Mouse (Mus musculus): ENCODE data around the gene Lipa. TPM values are rescaled to one million over a fixed set of nuclear protein-coding genes. Genes with fewer than 3 reads are reported as not detected.

Lipa gene
- total RNA-seq, 2 experiments from 2014 or later: 10.3 to 11.2 TPM

- intact Hi-C loops (cut with DNase I; ENCODE audit: low total_unique reads): loop anchor here (5.0 to 10.0 kb wide), 2 partner anchors 138 to 230 kb away; no protein-coding TSS in a partner anchor
Measured at GRCm38 (mm10) chr19:34474991-34475971, 52.0 kb downstream of the Lipa start, which contains the start of gene Ch25h. Gene Ch25h (minus strand): TSS chr19:34475164.

GRCm38 (mm10) chr19:34474228-34474990 is 52.9 kb downstream of the Lipa start:
- no peak for DNase-seq
- intact Hi-C loops (cut with DNase I; ENCODE audit: low total_unique reads): loop anchor here (10.0 kb wide), 1 partner anchor 230 kb away; no protein-coding TSS in a partner anchor

More at GRCm38 (mm10) chr19:34474991-34475971, 52.0 kb downstream of the Lipa start, which contains the start of gene Ch25h:
- DNase-seq: peak; percentile 38

DNA sequence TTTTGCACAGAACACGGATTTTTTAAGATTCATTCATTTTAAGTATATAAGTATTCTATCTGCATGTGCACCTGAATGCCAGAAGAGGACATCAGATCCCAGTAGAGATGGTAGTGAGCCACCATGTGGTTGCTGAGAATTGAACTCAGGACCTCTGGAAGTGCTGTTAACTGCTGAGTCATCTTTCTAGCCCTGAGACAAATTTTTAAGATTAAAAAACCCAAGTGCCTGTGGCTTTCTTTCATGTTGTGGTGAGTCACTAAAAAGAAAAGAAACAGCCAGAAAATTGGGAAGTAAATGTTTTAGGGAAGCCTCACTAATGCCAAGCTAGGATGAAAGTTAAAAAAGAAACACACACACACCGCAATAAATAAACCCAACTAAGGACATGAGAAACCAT is 55.6 kb downstream of the Lipa start:
- intact Hi-C loops (cut with DNase I; ENCODE audit: low total_unique reads): loop anchor here (10.0 kb wide), 1 partner anchor 227 kb away; no protein-coding TSS in a partner anchor

DNA sequence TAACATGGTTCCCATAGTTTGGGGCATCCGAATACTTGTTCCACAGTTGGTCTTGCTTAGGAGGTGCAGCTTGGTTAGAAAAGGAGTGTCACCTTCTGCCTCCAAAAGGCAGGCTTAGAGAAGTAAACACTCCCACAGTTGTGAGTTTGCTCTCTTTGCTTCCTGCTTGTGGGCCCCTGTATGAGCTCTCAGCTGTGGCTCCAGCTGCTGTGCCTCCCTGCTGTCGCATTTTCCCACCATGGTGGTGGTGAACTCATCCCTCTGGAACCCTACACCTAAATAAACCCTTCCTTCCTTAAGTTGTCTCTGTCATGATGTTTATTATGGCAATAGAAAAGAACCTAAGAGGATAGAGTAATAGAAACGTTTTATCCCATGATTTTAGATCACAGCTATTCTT is 58.5 kb downstream of the Lipa start:
- DNase-seq: no peak
- intact Hi-C loops (cut with DNase I; ENCODE audit: low total_unique reads): no loop called here

More for the DNA sequence above, 55.6 kb downstream of the Lipa start:
- no peak for DNase-seq

DNA sequence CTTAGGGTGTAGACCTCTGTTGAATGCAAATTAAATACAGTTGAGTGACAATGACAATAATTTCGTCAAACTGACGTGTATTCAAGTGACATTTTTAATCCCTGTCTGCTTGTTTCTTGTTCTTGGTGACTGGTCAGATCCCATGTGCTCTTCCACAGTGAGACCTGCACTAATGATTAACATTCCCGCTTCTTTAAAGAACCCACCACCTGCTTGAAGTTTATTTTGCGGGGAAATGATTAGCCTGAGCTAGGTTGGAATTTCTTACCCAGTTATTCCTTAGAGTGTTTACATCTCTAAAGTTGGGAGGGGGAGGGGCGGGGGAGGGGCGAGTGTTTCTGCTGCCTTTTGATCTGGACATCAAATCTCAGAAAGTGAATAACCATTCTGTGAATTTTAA is 59.1 kb downstream of the Lipa start:
- DNase-seq: no peak
- intact Hi-C loops (cut with DNase I; ENCODE audit: low total_unique reads): no loop called here

GRCm38 (mm10) chr19:34464453-34464852 is 62.8 kb downstream of the Lipa start:
- no peak for DNase-seq
- intact Hi-C loops (cut with DNase I; ENCODE audit: low total_unique reads): no loop called here

GRCm38 (mm10) chr19:34461451-34462019 is 65.7 kb downstream of the Lipa start:
- intact Hi-C loops (cut with DNase I; ENCODE audit: low total_unique reads): no loop called here
- DNase-seq: peak; percentile 25

DNA sequence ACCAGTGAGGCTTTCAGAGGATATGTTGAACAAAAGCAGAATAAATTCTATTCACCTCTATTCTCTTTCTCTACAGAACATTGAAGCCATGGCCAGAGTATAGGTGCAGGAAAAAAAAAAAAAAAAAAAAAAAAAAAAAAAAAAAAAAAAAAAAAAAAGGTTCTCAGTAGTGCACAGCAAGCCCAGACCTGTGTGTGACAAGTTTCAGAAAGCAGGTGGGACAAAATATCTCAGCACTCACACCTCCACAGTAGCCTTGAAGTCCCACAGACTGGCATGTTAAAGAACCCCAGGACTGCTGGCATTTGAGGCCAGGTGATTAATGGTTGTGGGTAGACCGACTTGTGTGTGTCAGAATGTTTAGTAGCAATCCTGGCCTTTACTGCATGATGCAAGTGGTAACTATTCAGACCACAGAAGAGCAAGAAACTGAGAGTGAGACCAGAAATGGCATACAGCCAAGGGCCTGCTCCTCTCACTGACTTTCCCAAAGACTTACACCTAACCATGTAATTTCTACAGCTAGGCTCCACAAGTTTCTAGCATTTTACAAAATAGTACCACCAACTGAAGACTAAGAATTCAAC is 76.4 kb downstream of the Lipa start:
- intact Hi-C loops (cut with DNase I; ENCODE audit: low total_unique reads): no loop called here

GRCm38 (mm10) chr19:34448851-34449250 is 78.4 kb downstream of the Lipa start:
- intact Hi-C loops (cut with DNase I; ENCODE audit: low total_unique reads): no loop called here

More for the DNA sequence above, 76.4 kb downstream of the Lipa start:
- no peak for DNase-seq

GRCm38 (mm10) chr19:34445410-34446012 is 81.8 kb downstream of the Lipa start:
- intact Hi-C loops (cut with DNase I; ENCODE audit: low total_unique reads): no loop called here
- no peak for DNase-seq

More at GRCm38 (mm10) chr19:34448851-34449250, 78.4 kb downstream of the Lipa start:
- DNase-seq: no peak

DNA sequence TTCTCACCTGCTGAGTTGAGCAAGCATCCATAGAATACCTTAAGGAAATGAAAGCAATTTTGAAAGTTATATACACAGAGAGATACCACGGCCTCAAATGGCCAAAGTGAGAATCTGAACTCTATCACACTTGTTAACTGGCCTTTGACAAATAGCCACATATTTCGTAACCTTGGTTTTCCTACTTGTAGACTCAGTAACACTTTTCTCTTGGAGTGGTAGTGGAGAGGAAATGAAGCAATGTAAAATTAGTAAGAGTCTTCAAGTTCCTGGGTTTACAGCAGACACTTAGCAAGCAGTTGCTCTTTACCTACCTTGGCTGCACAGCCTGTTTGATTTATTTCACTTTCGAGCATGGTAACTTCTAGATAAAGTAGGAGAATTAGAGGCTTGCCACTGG is 82.5 kb downstream of the Lipa start:
- intact Hi-C loops (cut with DNase I; ENCODE audit: low total_unique reads): no loop called here
- DNase-seq: no peak

Other genes with a start within 250 kb of the Lipa start
- 1 to 10 TPM; 2.8 to 6.0 TPM for gene Fas, start 236.8 kb downstream of the Lipa start, total RNA-seq (2021)
- not detected for gene Ch25h, start 52.3 kb downstream of the Lipa start, total RNA-seq (2021)
- gene Ifit2, start 23.2 kb upstream of the Lipa start, total RNA-seq (2021): 1 to 10 TPM; 1.8 to 2.0 TPM
- gene Ifit3, start 56.1 kb upstream of the Lipa start, total RNA-seq (2021): under 1 TPM; 0.68 to 0.78 TPM
- under 1 TPM; 0.12 to 0.16 TPM for gene Ifit1bl1, start 74.5 kb upstream of the Lipa start, total RNA-seq (2021)
- under 1 TPM; 0.27 to 0.33 TPM for gene Ifit3b, start 80.5 kb upstream of the Lipa start, total RNA-seq (2021)
- under 1 TPM in 1 of 2 experiments, not detected in 1; 0.06 TPM for gene Ifit1bl2, start 113.3 kb upstream of the Lipa start, total RNA-seq (2021)
- under 1 TPM; 0.12 to 0.13 TPM for gene Ifit1, start 113.4 kb upstream of the Lipa start, total RNA-seq (2021)
- gene Slc16a12, start 219.8 kb upstream of the Lipa start, total RNA-seq (2021): 1 to 10 TPM; 1.5 to 1.8 TPM